In genomic region chr7:36268966-36269365, GRCm38 (mm10) we compare ENCODE assay signal across 20 mouse cellular contexts.
DNase-seq lines count a peak whose midpoint lies in the region; ATAC-seq and TF ChIP-seq lines count a peak whose summit lies in the region.
"Had no signal": no experiment of that assay in that cellular context is flagged by ENCODE, and none has a peak within 500 bp of the region (broad histone marks: within the 10 kb centered on the region; RNA-seq: fewer than 3 reads in every experiment).

No protein-coding gene starts in this region.

- H3K36me3 ChIP-seq in forebrain, embryonic 14.5 days (ENCODE audit: control insufficient read depth, insufficient read depth, low read length), result no peaks in the 10 kb centered on the region
- H3K36me3 ChIP-seq in forebrain, postnatal 0 days (ENCODE audit: insufficient read depth), result no peaks in the 10 kb centered on the region
- no peaks in the 10 kb centered on the region for H3K36me3 ChIP-seq in kidney, embryonic 16.5 days (ENCODE audit: insufficient read depth, low read length)
- no peaks in the 10 kb centered on the region for H3K36me3 ChIP-seq in embryonic facial prominence, embryonic 14.5 days (ENCODE audit: control insufficient read depth, insufficient read depth, low read length)
- H3K36me3 ChIP-seq: embryonic facial prominence, embryonic 12.5 days; heart, embryonic 10.5 days; intestine, embryonic 15.5 days had no signal

- WGBS in forebrain, embryonic 14.5 days, result 11% methylated on average over 5 of the region's 5 CpGs
- 13% methylated on average over 5 of the region's 5 CpGs for WGBS in forebrain, postnatal 0 days
- WGBS in kidney, embryonic 16.5 days, result 11% methylated on average over 5 of the region's 5 CpGs
- whole genome bisulfite sequencing in embryonic facial prominence, embryonic 14.5 days, result 23% methylated on average over 5 of the region's 5 CpGs

- H3K4me1 ChIP-seq in forebrain, embryonic 14.5 days (ENCODE audit: control insufficient read depth, insufficient read depth, low read length), result no peaks in the 10 kb centered on the region; the same call in 1 of the 2 replicates
- no peaks in the 10 kb centered on the region for H3K4me1 ChIP-seq in forebrain, postnatal 0 days (ENCODE audit: insufficient read depth)
- no peaks in the 10 kb centered on the region for H3K4me1 ChIP-seq in kidney, embryonic 16.5 days (ENCODE audit: insufficient read depth, low read length)
- no peaks in the 10 kb centered on the region for H3K4me1 ChIP-seq in embryonic facial prominence, embryonic 14.5 days (ENCODE audit: control insufficient read depth, insufficient read depth, low read length)
- H3K4me1 ChIP-seq: heart, embryonic 10.5 days; intestine, embryonic 15.5 days had no signal

- H3K27me3 ChIP-seq in forebrain, embryonic 14.5 days (replicated peaks; ENCODE audit: control insufficient read depth, insufficient read depth, low read length), result no peaks in the 10 kb centered on the region
- no peaks in the 10 kb centered on the region for H3K27me3 ChIP-seq in forebrain, postnatal 0 days (ENCODE audit: insufficient read depth, low read length)
- H3K27me3 ChIP-seq in kidney, embryonic 16.5 days (ENCODE audit: insufficient read depth, low read length), result no peaks in the 10 kb centered on the region
- H3K27me3 ChIP-seq in embryonic facial prominence, embryonic 14.5 days (replicated peaks; ENCODE audit: control insufficient read depth, insufficient read depth, low read length), result no peaks in the 10 kb centered on the region
- H3K27me3 ChIP-seq: embryonic facial prominence, embryonic 12.5 days; intestine, embryonic 15.5 days had no signal

- no peak overlapping the region for H3K9ac ChIP-seq in forebrain, embryonic 14.5 days (ENCODE audit: low read length)
- no peak overlapping the region for H3K9ac ChIP-seq in forebrain, postnatal 0 days
- H3K9ac ChIP-seq in kidney, embryonic 16.5 days (replicated peaks; ENCODE audit: low read length), result no peak overlapping the region
- H3K9ac ChIP-seq in embryonic facial prominence, embryonic 14.5 days (ENCODE audit: low read depth, low read length), result no peak overlapping the region
- H3K9ac ChIP-seq: embryonic facial prominence, embryonic 12.5 days; forebrain, embryonic 13.5 days; hindbrain, embryonic 14.5 days; intestine, embryonic 15.5 days had no signal

- no peak for TF ChIP-seq CTCF in forebrain, postnatal 0 days (IDR thresholded peaks at IDR 0.05; ENCODE audit: low read depth)
- no peak for TF ChIP-seq CTCF in brain, embryonic 14.5 days (IDR thresholded peaks at IDR 0.05; ENCODE audit: borderline replicate concordance, extremely low read depth, insufficient read depth, insufficient read length)

- H3K9me3 ChIP-seq in forebrain, embryonic 14.5 days (replicated peaks; ENCODE audit: control insufficient read depth, low read length), result no peaks in the 10 kb centered on the region
- no peaks in the 10 kb centered on the region for H3K9me3 ChIP-seq in forebrain, postnatal 0 days (ENCODE audit: low read length)
- H3K9me3 ChIP-seq in kidney, embryonic 16.5 days (ENCODE audit: low read length), result no peaks in the 10 kb centered on the region
- H3K9me3 ChIP-seq in embryonic facial prominence, embryonic 14.5 days (ENCODE audit: control insufficient read depth, low read length), result no peaks in the 10 kb centered on the region
- H3K9me3 ChIP-seq: embryonic facial prominence, embryonic 12.5 days; forebrain, embryonic 13.5 days; heart, embryonic 10.5 days; intestine, embryonic 15.5 days had no signal

- no peak overlapping the region for H3K4me3 ChIP-seq in forebrain, embryonic 14.5 days (ENCODE audit: low read depth, low read length)
- H3K4me3 ChIP-seq in forebrain, postnatal 0 days (ENCODE audit: low read depth, low read length), result no peak overlapping the region
- H3K4me3 ChIP-seq in kidney, embryonic 16.5 days (ENCODE audit: low read length), result no peak overlapping the region
- H3K4me3 ChIP-seq in embryonic facial prominence, embryonic 14.5 days (ENCODE audit: low read depth, low read length), result no peak overlapping the region
- H3K4me3 ChIP-seq: embryonic facial prominence, embryonic 12.5 days; forebrain, embryonic 13.5 days; heart, embryonic 10.5 days; intestine, embryonic 15.5 days had no signal

- no peak overlapping the region for H3K27ac ChIP-seq in forebrain, embryonic 14.5 days (ENCODE audit: low read depth, low read length)
- no peak overlapping the region for H3K27ac ChIP-seq in forebrain, postnatal 0 days (ENCODE audit: low read depth, low read length)
- no peak overlapping the region for H3K27ac ChIP-seq in kidney, embryonic 16.5 days (ENCODE audit: low read length)
- H3K27ac ChIP-seq in embryonic facial prominence, embryonic 14.5 days (replicated peaks; ENCODE audit: low read depth, low read length), result no peak overlapping the region
- H3K27ac ChIP-seq: embryonic facial prominence, embryonic 12.5 days; forebrain, embryonic 13.5 days; heart, embryonic 10.5 days; hindbrain, embryonic 14.5 days; intestine, embryonic 15.5 days had no signal

- DNase-seq in forebrain, embryonic 14.5 days (ENCODE audit: low spot score), result peak; percentile 43
- no peak for DNase-seq in forebrain, postnatal 0 days
- DNase-seq in kidney, postnatal 36 days, result no peak
- peak; percentile 52 for DNase-seq in brain, embryonic 14.5 days (ENCODE audit: low read depth)
- peak; percentile 16 for DNase-seq in embryonic facial prominence, embryonic 14.5 days (ENCODE audit: low spot score)
- no peak for DNase-seq in adrenal gland, postnatal 10 days
- no peak for DNase-seq in ovary, adult 18-20 months (ENCODE audit: low spot score)
- DNase-seq: adrenal gland, adult 8-10 months; cerebellum, adult 11-12 months; cerebellum, adult 9-10 months; gastrocnemius, postnatal 10 days; heart, adult 18-20 months; heart, postnatal 10 days; heart, postnatal 4 days had no signal

- no peak for TF ChIP-seq POLR2A in brain, embryonic 14.5 days (IDR thresholded peaks at IDR 0.05; ENCODE audit: borderline replicate concordance, extremely low read depth, insufficient read depth, insufficient read length, poor library complexity, severe bottlenecking)

- no peak overlapping the region for H3K4me2 ChIP-seq in forebrain, embryonic 14.5 days (ENCODE audit: low read length)
- H3K4me2 ChIP-seq in forebrain, postnatal 0 days (ENCODE audit: low read depth), result no peak overlapping the region
- no peak overlapping the region for H3K4me2 ChIP-seq in kidney, embryonic 16.5 days (replicated peaks; ENCODE audit: low read depth, low read length)
- H3K4me2 ChIP-seq in embryonic facial prominence, embryonic 14.5 days (ENCODE audit: low read depth, low read length), result no peak overlapping the region
- H3K4me2 ChIP-seq: embryonic facial prominence, embryonic 12.5 days; forebrain, embryonic 13.5 days; hindbrain, embryonic 14.5 days; intestine, embryonic 15.5 days had no signal

- no peak for ATAC-seq in forebrain, embryonic 14.5 days
- ATAC-seq in forebrain, postnatal 0 days, result no peak
- peak; percentile 73; the same call in 1 of the 2 replicates for ATAC-seq in kidney, embryonic 16.5 days (ENCODE audit: low FRiP score, low TSS enrichment)
- ATAC-seq in embryonic facial prominence, embryonic 14.5 days (ENCODE audit: low read depth), result no peak
- ATAC-seq: forebrain, embryonic 13.5 days; intestine, embryonic 15.5 days had no signal

Comparison
In these comparisons a context has a peak if more than half of its experiments do, and no peak if none do; other contexts are left out.
1. DNase-seq: peak in forebrain, embryonic 14.5 days (single experiment), brain, embryonic 14.5 days (single experiment) and embryonic facial prominence, embryonic 14.5 days (single experiment); none in forebrain, postnatal 0 days (single experiment), kidney, postnatal 36 days (0 of 2), adrenal gland, postnatal 10 days (single experiment) and ovary, adult 18-20 months (single experiment).